Mouse (Mus musculus) MEL (cell line): Measurements from ENCODE around the gene Glis1. TPM values are rescaled to one million over a fixed set of nuclear protein-coding genes. Genes with fewer than 3 reads are reported as not detected.

Source experiments
- DNase-seq: peaks from one replicate; pipeline ENCODE4 v3.0.0; 2011; ENCODE audit warnings: low read depth, low spot score
- H3K27ac ChIP-seq: 2 replicates; pipeline ENCODE4 v1.5.1; 2012; ENCODE audit warnings: low read depth, mild to moderate bottlenecking, control low read depth, low read length, moderate library complexity; ENCODE audit not compliant: control insufficient read depth
- H3K27me3 ChIP-seq, 2 experiments: fragments of 150-350 bp in 1 of 2; sonication (generic) in 1 of 2; 2 replicates each; pipeline ENCODE4 v1.6.1; 2012; ENCODE audit warnings: low read length in 2 of 2, mild to moderate bottlenecking in 2 of 2, improper control_type of control experiment in 1 of 2, moderate library complexity in 1 of 2; ENCODE audit not compliant: insufficient read depth in 2 of 2, control insufficient read depth in 1 of 2
- H3K36me3 ChIP-seq, 2 experiments: 2 replicates each; pipeline ENCODE4 v1.6.1; 2012 to 2014; ENCODE audit warnings: low read length in 2 of 2, improper control_type of control experiment in 1 of 2, inconsistent platforms in 1 of 2, mild to moderate bottlenecking in 1 of 2; ENCODE audit not compliant: insufficient read depth in 2 of 2, control insufficient read depth in 1 of 2
- H3K4me1 ChIP-seq, 2 experiments: fragments of 150-350 bp in 1 of 2; sonication (generic) in 1 of 2; 2 replicates each; pipeline ENCODE4 v1.6.1; 2012; ENCODE audit warnings: low read length in 2 of 2, improper control_type of control experiment in 1 of 2, mild to moderate bottlenecking in 1 of 2; ENCODE audit not compliant: insufficient read depth in 2 of 2, control insufficient read depth in 1 of 2
- H3K4me3 ChIP-seq, 2 experiments: fragments of 150-350 bp in 1 of 2; sonication (generic) in 1 of 2; 2 replicates each; pipeline ENCODE4 v1.5.1; 2012; ENCODE audit warnings: low read depth in 2 of 2, low read length in 2 of 2, mild to moderate bottlenecking in 2 of 2, moderate library complexity in 2 of 2, control low read depth in 1 of 2, improper control_type of control experiment in 1 of 2; ENCODE audit not compliant: control insufficient read depth in 1 of 2, insufficient read depth in 1 of 2
- H3K79me2 ChIP-seq: 2 replicates; pipeline ENCODE4 v1.6.1; 2012; ENCODE audit warnings: mild to moderate bottlenecking, low read length, moderate library complexity; ENCODE audit not compliant: control insufficient read depth, poor library complexity, insufficient read depth
- H3K9ac ChIP-seq: 2 replicates; pipeline ENCODE4 v1.6.1; 2012; ENCODE audit warnings: low read depth, mild to moderate bottlenecking, control low read depth, low read length, moderate library complexity; ENCODE audit not compliant: control insufficient read depth, poor library complexity, severe bottlenecking
- H3K9me3 ChIP-seq: fragments of 150-350 bp; sonication (generic); replicated peaks from 2 replicates; pipeline ENCODE4 v1.6.1; 2012; ENCODE audit warnings: mild to moderate bottlenecking, low read length, improper control_type of control experiment, moderate library complexity; ENCODE audit not compliant: insufficient read depth
- CHD2 ChIP-seq: IDR thresholded peaks from 2 replicates; pipeline ENCODE4 v1.6.1; 2011; ENCODE audit warnings: low read length, improper control_type of control experiment
- E2F4 ChIP-seq: IDR thresholded peaks from 2 replicates; pipeline ENCODE4 v1.6.1; 2011; ENCODE audit warnings: low read depth, low read length, improper control_type of control experiment, borderline replicate concordance
- ELF1 ChIP-seq: IDR thresholded peaks from 2 replicates; pipeline ENCODE4 v1.6.1; 2014; ENCODE audit warnings: low read depth, mild to moderate bottlenecking, inconsistent platforms, low read length, improper control_type of control experiment, moderate library complexity
- EP300 ChIP-seq, 2 experiments: IDR thresholded peaks; 2 replicates each; pipeline ENCODE4 v1.6.1; 2011; ENCODE audit warnings: improper control_type of control experiment in 2 of 2, low read length in 2 of 2, low read depth in 1 of 2, mild to moderate bottlenecking in 1 of 2
- ETS1 ChIP-seq: IDR thresholded peaks from 2 replicates; pipeline ENCODE4 v1.6.1; 2012; ENCODE audit warnings: low read depth, mild to moderate bottlenecking, inconsistent platforms, low read length, improper control_type of control experiment, moderate library complexity
- GATA1 ChIP-seq: IDR thresholded peaks from 2 replicates; pipeline ENCODE4 v1.6.1; 2011; ENCODE audit warnings: low read depth, low read length, improper control_type of control experiment
- HCFC1 ChIP-seq: IDR thresholded peaks from 2 replicates; pipeline ENCODE4 v1.6.1; 2012; ENCODE audit warnings: low read depth, mild to moderate bottlenecking, inconsistent platforms, low read length, improper control_type of control experiment, moderate library complexity
- KAT2A ChIP-seq: conservative IDR thresholded peaks from 2 replicates; pipeline ENCODE4 v1.6.1; 2012; ENCODE audit warnings: low read depth, low read length, improper control_type of control experiment, inconsistent platforms
- MAFK ChIP-seq: IDR thresholded peaks from 2 replicates; pipeline ENCODE4 v1.6.1; 2011; ENCODE audit warnings: low read depth, mild to moderate bottlenecking, low read length, improper control_type of control experiment, borderline replicate concordance
- MAX ChIP-seq: IDR thresholded peaks from 2 replicates; pipeline ENCODE4 v1.6.1; 2011; ENCODE audit warnings: low read length, improper control_type of control experiment
- MAZ ChIP-seq: IDR thresholded peaks from 2 replicates; pipeline ENCODE4 v1.6.1; 2012; ENCODE audit warnings: low read depth, mild to moderate bottlenecking, inconsistent platforms, low read length, improper control_type of control experiment
- MYC ChIP-seq: IDR thresholded peaks from 2 replicates; pipeline ENCODE4 v1.6.1; 2011; ENCODE audit warnings: low read depth, mild to moderate bottlenecking, low read length, improper control_type of control experiment, moderate library complexity
- NELFE ChIP-seq: IDR thresholded peaks from 2 replicates; pipeline ENCODE4 v1.6.1; 2011; ENCODE audit warnings: low read depth, low read length, improper control_type of control experiment
- NRF1 ChIP-seq: IDR thresholded peaks from 2 replicates; pipeline ENCODE4 v1.6.1; 2014; ENCODE audit warnings: low read depth, mild to moderate bottlenecking, inconsistent platforms, low read length, improper control_type of control experiment, moderate library complexity; ENCODE audit not compliant: poor library complexity, insufficient read depth, severe bottlenecking
- POLR2A ChIP-seq, 2 experiments: IDR thresholded peaks; 2 replicates each; pipeline ENCODE4 v1.6.1; 2011 to 2012; ENCODE audit warnings: low read length in 2 of 2, mild to moderate bottlenecking in 2 of 2, control low read depth in 1 of 2, improper control_type of control experiment in 1 of 2, low read depth in 1 of 2, moderate library complexity in 1 of 2; ENCODE audit not compliant: control insufficient read depth in 1 of 2, insufficient read depth in 1 of 2, poor library complexity in 1 of 2
- POLR2AphosphoS2 ChIP-seq: IDR thresholded peaks from 2 replicates; pipeline ENCODE4 v1.6.1; 2011; ENCODE audit warnings: low read length, improper control_type of control experiment
- RCOR1 ChIP-seq: IDR thresholded peaks from 2 replicates; pipeline ENCODE4 v1.6.1; 2012; ENCODE audit warnings: low read depth, mild to moderate bottlenecking, inconsistent platforms, low read length, improper control_type of control experiment
- SIN3A ChIP-seq: IDR thresholded peaks from 2 replicates; pipeline ENCODE4 v1.6.1; 2012; ENCODE audit warnings: low read length, improper control_type of control experiment, inconsistent platforms
- SMC3 ChIP-seq: IDR thresholded peaks from 2 replicates; pipeline ENCODE4 v1.6.1; 2011; ENCODE audit warnings: low read depth, low read length, improper control_type of control experiment
- TAL1 ChIP-seq: IDR thresholded peaks from 2 replicates; pipeline ENCODE4 v1.6.1; 2012; ENCODE audit warnings: mild to moderate bottlenecking, inconsistent platforms, low read length, moderate library complexity, mixed read lengths
- TCF12 ChIP-seq: IDR thresholded peaks from 2 replicates; pipeline ENCODE4 v1.6.1; 2014; ENCODE audit warnings: low read depth, mild to moderate bottlenecking, inconsistent platforms, low read length, improper control_type of control experiment, moderate library complexity
- ZKSCAN1 ChIP-seq: IDR thresholded peaks from 2 replicates; pipeline ENCODE4 v1.6.1; 2012; ENCODE audit warnings: low read depth, mild to moderate bottlenecking, inconsistent platforms, low read length, improper control_type of control experiment, moderate library complexity
- polyA plus RNA-seq, 2 experiments: library from polyadenylated mRNA; stranded (reverse) in 1 of 2; unstranded in 1 of 2; fragments of >175 nt in 1 of 2; fragments of >200 nt in 1 of 2; gene quantifications; 2 replicates each; pipeline versions ENCODE4 v1.2.1 to v1.2.4; 2012; ENCODE audit warnings: low replicate concordance in 2 of 2, low read depth in 1 of 2; ENCODE audit not compliant: insufficient read length in 2 of 2, insufficient read depth in 1 of 2, missing spikeins in 1 of 2
- total RNA-seq: library from RNA; depleted of rRNA; stranded (reverse); fragments of 300-350 nt; gene quantifications from 2 replicates; pipeline ENCODE4 v1.2.3, GENCODE M21; 2012

Glis1 gene
- total and polyA plus RNA-seq, 3 experiments = 0.46 to 0.93 TPM; not detected in 1

DNA sequence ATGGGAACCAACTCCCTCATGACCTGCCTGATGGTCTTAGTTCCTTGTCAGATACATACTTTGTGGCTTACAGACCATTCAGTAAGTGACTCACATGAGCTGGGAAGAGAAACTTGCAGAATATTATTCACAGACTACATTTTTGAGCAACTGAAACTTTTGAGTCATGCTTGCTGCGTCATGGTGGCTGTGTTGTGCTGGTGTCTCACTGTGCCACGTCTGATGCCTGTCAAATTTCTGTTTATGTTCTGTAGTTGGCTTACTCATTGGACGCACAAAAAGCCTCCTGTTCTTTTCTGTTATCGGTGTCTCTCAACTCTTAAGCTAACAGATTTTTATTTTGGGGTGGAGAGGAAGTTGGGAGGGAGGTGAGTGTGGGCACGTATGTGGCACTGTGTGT lies 119.4 kb downstream of the Glis1 start:
- Histone ChIP-seq H3K9me3 (no peaks in the 10 kb centered on the region), H3K36me3 (peaks cover 0 to 15% of the 10 kb centered on the region in 2 experiments; a peak in 2 of 4 replicates), H3K4me1 (peaks cover 2 to 24% of the 10 kb centered on the region in 2 experiments; a peak in 3 of 4 replicates), H3K9ac (no peak overlapping the region), H3K27ac (peak overlapping the region; percentile 15; the same call in 1 of the 2 replicates), H3K4me3 (0 out of 4 replicates have a peak overlapping the region, but pooled peaks of 1 of the 2 experiments have one; percentile 4), H3K79me2 (no peaks in the 10 kb centered on the region), H3K27me3 (no peaks in the 10 kb centered on the region)
- peak; percentile 75 for DNase-seq
- TF ChIP-seq MAX (peak; percentile 50), TCF12 (no peak), ETS1 (peak; percentile 36; the same call in 1 of the 2 replicates), MYC (peak; percentile 15; the same call in 1 of the 2 replicates), TAL1 (no peak), SMC3 (no peak), ELF1 (no peak), EP300 (IDR thresholded peaks at IDR 0.05; ENCODE audit: low read depth in 1 of 2, low read length in 2 of 2) (peak in 1 of 2 experiments; percentile 31; a peak in 2 of 4 replicates), POLR2A (IDR thresholded peaks at IDR 0.05; ENCODE audit: control insufficient read depth in 1 of 2, insufficient read depth in 1 of 2, low read depth in 1 of 2, low read length in 2 of 2, poor library complexity in 1 of 2) (no peak), KAT2A (no peak), POLR2AphosphoS2 (no peak), RCOR1 (0 out of 2 replicates have a peak, but pooled peaks have one; percentile 16), CHD2 (no peak), SIN3A (peak; percentile 68), E2F4 (no peak), NRF1 (no peak)

DNA sequence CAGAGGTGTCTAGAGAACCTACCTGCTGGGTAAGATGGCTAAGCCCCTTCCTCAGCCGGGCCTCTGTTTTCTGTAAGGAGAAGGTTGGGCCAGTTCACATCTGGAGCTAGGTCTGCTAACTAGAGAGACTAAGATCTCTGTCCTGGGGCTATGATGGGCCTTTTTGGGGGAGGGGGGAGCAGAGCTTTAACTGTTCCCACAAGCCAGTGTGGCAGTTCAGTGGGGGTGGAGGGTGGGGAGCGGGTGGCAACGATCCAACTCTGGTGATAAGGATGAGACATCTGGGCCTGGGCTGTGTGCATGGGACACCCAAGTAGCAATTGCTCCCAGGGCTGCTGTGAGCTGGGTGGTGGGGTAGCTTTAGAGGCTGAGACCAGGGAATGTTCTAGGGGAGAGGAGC lies 124.4 kb downstream of the Glis1 start:
- no peaks in the 10 kb centered on the region for H3K79me2 ChIP-seq
- H3K9me3 ChIP-seq = no peaks in the 10 kb centered on the region
- DNase-seq = peak; percentile 72
- no peak overlapping the region for H3K4me3 ChIP-seq
- peaks cover 0 to 15% of the 10 kb centered on the region in 2 experiments; a peak in 2 of 4 replicates for H3K4me1 ChIP-seq
- H3K9ac ChIP-seq = no peak overlapping the region
- H3K36me3 ChIP-seq = peaks cover 0 to 8% of the 10 kb centered on the region in 2 experiments; a peak in 2 of 4 replicates
- H3K27ac ChIP-seq = no peak overlapping the region
- no peaks in the 10 kb centered on the region for H3K27me3 ChIP-seq
- TF ChIP-seq ETS1 (peak; percentile 38; the same call in 1 of the 2 replicates), POLR2A (IDR thresholded peaks at IDR 0.05; ENCODE audit: control insufficient read depth in 1 of 2, insufficient read depth in 1 of 2, low read depth in 1 of 2, low read length in 2 of 2, poor library complexity in 1 of 2) (no peak), GATA1 (peak; percentile 32; the same call in 1 of the 2 replicates), TCF12 (no peak), ZKSCAN1 (no peak), MAZ (no peak; the same call in 1 of the 2 replicates), KAT2A (no peak), HCFC1 (no peak), SIN3A (0 out of 2 replicates have a peak, but pooled peaks have one; percentile 20), EP300 (IDR thresholded peaks at IDR 0.05; ENCODE audit: low read depth in 1 of 2, low read length in 2 of 2) (peak in 1 of 2 experiments; percentile 41; a peak in 2 of 4 replicates), MAX (no peak), ELF1 (no peak), SMC3 (no peak), NELFE (no peak), E2F4 (no peak), MAFK (no peak)
- TF ChIP-seq, all 39 proteins: peak for 4
